Mouse (Mus musculus): ENCODE data around the gene Shc1. TPM values are rescaled to one million over a fixed set of nuclear protein-coding genes. Genes with fewer than 3 reads are reported as not detected.
"Not testable (repeated sequence)": the region's sequence is repeated elsewhere in the genome, so short reads cannot be mapped to it uniquely, and the experiment has no call there.

The Shc1 gene
- polyA plus RNA-seq, 1 experiment from 2014 or later = 24.4 TPM

- peak overlapping the region; percentile 61 for H3K4me2 ChIP-seq
- H3K9ac ChIP-seq = peak overlapping the region; percentile 72
- 10% methylated on average over 21 of the region's 22 CpGs for WGBS
- H3K4me1 ChIP-seq (replicated peaks) = peaks cover 40% of the 10 kb centered on the region
- H3K36me3 ChIP-seq = peaks cover 13% of the 10 kb centered on the region
- no peak for ATAC-seq (ENCODE audit: low FRiP score)
- no peaks in the 10 kb centered on the region for H3K27me3 ChIP-seq
- no peaks in the 10 kb centered on the region for H3K9me3 ChIP-seq
- peak overlapping the region; percentile 38 for H3K4me3 ChIP-seq
- H3K27ac ChIP-seq = peak overlapping the region; percentile 73
Measured at GRCm38 (mm10) chr3:89421810-89422473, 3.7 kb downstream of the Shc1 start.

DNA sequence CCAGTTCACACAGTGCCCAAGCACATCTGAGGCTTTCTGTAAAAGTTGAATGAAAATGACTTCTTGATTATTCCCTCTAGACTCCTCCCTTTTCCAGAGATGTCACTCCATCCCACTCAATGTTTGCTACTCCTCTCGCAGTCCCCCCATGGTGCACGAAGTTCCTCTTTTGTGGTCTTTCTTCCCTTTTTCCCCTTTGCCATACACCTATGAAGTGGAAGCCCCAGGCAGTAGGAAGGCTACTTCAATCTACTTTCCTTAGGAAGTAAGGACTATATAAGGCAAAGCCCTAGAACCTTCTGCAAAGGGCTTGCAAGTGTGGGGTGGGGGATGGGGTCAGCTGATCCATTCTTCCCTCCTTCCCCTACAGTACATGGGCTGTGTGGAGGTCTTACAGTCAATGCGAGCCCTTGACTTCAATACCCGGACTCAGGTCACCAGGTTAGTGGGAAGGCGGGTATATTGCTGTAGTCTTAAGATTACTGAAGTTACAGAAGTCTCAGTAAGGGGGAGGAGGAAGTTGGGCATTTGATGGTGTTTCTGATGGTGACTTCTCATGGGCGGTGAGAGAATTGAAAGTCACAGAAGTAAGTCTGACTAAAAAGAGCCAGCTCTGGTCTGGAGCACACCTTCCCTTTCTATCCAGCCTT is 4.4 kb downstream of the Shc1 start:
- ATAC-seq (ENCODE audit: low FRiP score) = no peak
- Histone ChIP-seq H3K9me3 (no peaks in the 10 kb centered on the region), H3K9ac (peak overlapping the region; percentile 72; the same call in 1 of the 2 replicates), H3K27ac (no peak overlapping the region), H3K4me1 (replicated peaks) (peaks cover 34% of the 10 kb centered on the region), H3K27me3 (no peaks in the 10 kb centered on the region), H3K36me3 (peaks cover 19% of the 10 kb centered on the region), H3K4me3 (peak overlapping the region; percentile 38), H3K4me2 (peak overlapping the region; percentile 61)
- 61% methylated on average over 6 of the region's 6 CpGs for WGBS

DNA sequence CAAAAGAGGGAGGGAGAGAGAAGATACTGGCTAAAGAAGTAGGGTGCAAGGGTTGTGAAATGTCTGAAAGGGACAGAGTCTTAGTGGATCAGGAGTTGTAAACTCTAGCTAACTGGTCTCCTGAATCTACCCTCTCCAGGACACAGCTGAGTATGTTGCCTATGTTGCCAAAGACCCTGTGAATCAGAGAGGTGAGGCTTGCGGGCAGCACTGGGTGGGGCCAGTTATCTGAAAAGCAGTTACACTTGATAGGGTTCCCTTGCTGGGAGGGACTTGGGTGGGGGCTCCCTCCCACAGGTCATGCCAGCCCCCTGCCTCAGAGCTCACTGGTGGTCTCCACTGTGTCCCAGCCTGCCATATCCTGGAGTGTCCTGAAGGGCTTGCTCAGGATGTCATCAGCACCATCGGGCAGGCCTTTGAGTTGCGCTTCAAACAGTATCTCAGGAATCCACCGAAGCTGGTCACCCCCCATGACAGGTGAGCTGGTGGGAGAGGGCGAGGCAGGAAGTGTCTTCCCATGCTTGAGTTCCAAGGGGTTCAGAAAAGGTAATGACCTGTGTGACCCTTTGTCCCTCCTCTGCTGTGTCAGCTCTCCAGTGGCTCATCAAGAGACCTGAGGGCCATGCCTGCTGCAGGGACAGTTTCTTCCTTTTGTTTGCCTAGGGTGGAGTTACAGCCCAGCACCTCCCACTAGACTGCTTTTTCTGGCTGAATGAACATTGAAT is 6.3 kb downstream of the Shc1 start:
- Histone ChIP-seq H3K36me3 (peaks cover 19% of the 10 kb centered on the region), H3K27ac (no peak overlapping the region), H3K9me3 (no peaks in the 10 kb centered on the region), H3K9ac (no peak overlapping the region), H3K27me3 (no peaks in the 10 kb centered on the region), H3K4me3 (no peak overlapping the region), H3K4me1 (replicated peaks) (peaks cover 26% of the 10 kb centered on the region), H3K4me2 (no peak overlapping the region)
- ATAC-seq (ENCODE audit: low FRiP score) = no peak
- WGBS = 88% methylated on average over 5 of the region's 5 CpGs

DNA sequence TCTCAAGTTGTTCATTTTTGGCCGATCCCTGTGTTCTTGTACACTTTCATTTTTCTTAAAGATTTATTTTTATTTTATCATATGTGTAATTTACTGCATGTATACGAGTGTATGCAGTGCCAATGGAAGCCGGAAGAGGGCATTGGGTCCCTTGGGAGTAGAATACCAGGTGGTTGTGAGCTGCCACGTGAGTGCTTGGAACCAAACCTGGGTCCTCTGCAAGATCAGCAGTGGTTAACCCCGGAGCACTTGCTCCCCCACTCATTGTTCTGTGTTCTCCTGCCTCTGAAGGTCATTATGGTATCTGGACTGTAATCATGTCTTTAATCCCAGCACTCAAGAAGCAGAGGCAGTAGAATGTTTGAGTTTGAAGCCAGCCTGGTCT is 6.9 kb downstream of the Shc1 start:
- Histone ChIP-seq H3K27me3 (no peaks in the 10 kb centered on the region), H3K36me3 (peaks cover 19% of the 10 kb centered on the region), H3K27ac (no peak overlapping the region), H3K4me2 (no peak overlapping the region), H3K9me3 (no peaks in the 10 kb centered on the region), H3K4me3 (no peak overlapping the region), H3K4me1 (replicated peaks) (peaks cover 21% of the 10 kb centered on the region), H3K9ac (no peak overlapping the region)
- 89% methylated on average over 5 of the region's 5 CpGs for WGBS
- ATAC-seq (ENCODE audit: low FRiP score) = no peak

GRCm38 (mm10) chr3:89425876-89426275 is 7.6 kb downstream of the Shc1 start:
- H3K27ac ChIP-seq = no peak overlapping the region
- H3K4me1 ChIP-seq (replicated peaks) = peaks cover 22% of the 10 kb centered on the region
- peaks cover 19% of the 10 kb centered on the region for H3K36me3 ChIP-seq
- no peak overlapping the region for H3K9ac ChIP-seq
- no peaks in the 10 kb centered on the region for H3K27me3 ChIP-seq
- ATAC-seq (ENCODE audit: low FRiP score) = no peak
- no peak overlapping the region for H3K4me2 ChIP-seq
- H3K4me3 ChIP-seq = no peak overlapping the region
- H3K9me3 ChIP-seq = no peaks in the 10 kb centered on the region
- 86% methylated on average over 4 of the region's 4 CpGs for WGBS

GRCm38 (mm10) chr3:89429021-89429420 is 10.8 kb downstream of the Shc1 start:
- not testable (repeated sequence) for H3K9me3 ChIP-seq; H3K4me2 ChIP-seq; H3K27ac ChIP-seq; ATAC-seq (ENCODE audit: low FRiP score); H3K27me3 ChIP-seq; H3K4me3 ChIP-seq; H3K9ac ChIP-seq
- Histone ChIP-seq H3K4me1 (replicated peaks) (peaks cover 20% of the 10 kb centered on the region), H3K36me3 (peaks cover 38% of the 10 kb centered on the region)
- 95% methylated on average over 7 of the region's 7 CpGs for WGBS

GRCm38 (mm10) chr3:89430171-89431159 is 12.2 kb downstream of the Shc1 start, which contains the start of gene Pygo2:
TSS of gene Pygo2 (plus strand) at chr3:89430214.
- Histone ChIP-seq H3K4me1 (replicated peaks) (peaks cover 26% of the 10 kb centered on the region), H3K9ac (peak within 1 kb of the TSS; percentile 97), H3K9me3 (no peaks in the 10 kb centered on the region), H3K27ac (peak within 1 kb of the TSS; percentile 93), H3K4me3 (peak within 1 kb of the TSS; percentile 97), H3K36me3 (peaks cover 43% of the 10 kb centered on the region), H3K27me3 (no peaks in the 10 kb centered on the region), H3K4me2 (peak within 1 kb of the TSS; percentile 87)
- WGBS = 3% methylated on average over 63 of the region's 68 CpGs
- peak; percentile 98 for ATAC-seq (ENCODE audit: low FRiP score)

DNA sequence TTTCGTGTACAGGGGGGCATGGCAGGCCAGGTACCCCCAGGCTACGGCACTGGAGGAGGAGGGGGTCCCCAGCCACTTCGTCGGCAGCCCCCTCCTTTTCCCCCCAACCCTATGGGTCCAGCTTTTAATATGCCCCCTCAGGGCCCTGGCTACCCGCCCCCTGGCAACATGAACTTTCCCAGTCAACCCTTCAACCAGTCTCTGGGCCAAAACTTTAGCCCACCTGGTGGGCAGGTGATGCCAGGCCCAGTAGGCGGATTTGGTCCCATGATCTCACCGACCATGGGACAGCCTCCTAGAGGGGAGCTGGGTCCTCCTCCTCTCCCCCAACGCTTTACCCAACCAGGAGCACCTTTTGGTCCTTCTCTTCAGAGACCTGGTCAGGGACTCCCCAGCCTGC is 14.4 kb downstream of the Shc1 start:
- no peaks in the 10 kb centered on the region for H3K27me3 ChIP-seq
- no peak overlapping the region for H3K4me2 ChIP-seq
- H3K36me3 ChIP-seq = peaks cover 29% of the 10 kb centered on the region
- no peaks in the 10 kb centered on the region for H3K9me3 ChIP-seq
- no peak overlapping the region for H3K4me3 ChIP-seq
- no peak overlapping the region for H3K9ac ChIP-seq
- no peak for ATAC-seq (ENCODE audit: low FRiP score)
- H3K4me1 ChIP-seq (replicated peaks) = peaks cover 41% of the 10 kb centered on the region
- H3K27ac ChIP-seq = no peak overlapping the region
- 91% methylated on average over 8 of the region's 8 CpGs for WGBS

GRCm38 (mm10) chr3:89434532-89434931 is 16.3 kb downstream of the Shc1 start:
- no peaks in the 10 kb centered on the region for H3K9me3 ChIP-seq
- H3K27me3 ChIP-seq = no peaks in the 10 kb centered on the region
- H3K36me3 ChIP-seq = peaks cover 29% of the 10 kb centered on the region
- ATAC-seq (ENCODE audit: low FRiP score) = no peak
- no peak overlapping the region for H3K4me3 ChIP-seq
- H3K9ac ChIP-seq = no peak overlapping the region
- peaks cover 44% of the 10 kb centered on the region for H3K4me1 ChIP-seq (replicated peaks)
- 85% methylated on average over 11 of the region's 11 CpGs for WGBS
- no peak overlapping the region for H3K27ac ChIP-seq
- no peak overlapping the region for H3K4me2 ChIP-seq

- Histone ChIP-seq H3K36me3 (peaks cover 29% of the 10 kb centered on the region), H3K27ac (no peak overlapping the region; the same call in 1 of the 2 replicates), H3K9ac (no peak overlapping the region), H3K4me3 (no peak overlapping the region), H3K27me3 (no peaks in the 10 kb centered on the region), H3K9me3 (no peaks in the 10 kb centered on the region), H3K4me1 (replicated peaks) (peaks cover 44% of the 10 kb centered on the region), H3K4me2 (no peak overlapping the region)
- no peak for ATAC-seq (ENCODE audit: low FRiP score)
- WGBS = 69% methylated on average over 7 of the region's 7 CpGs
Measured at GRCm38 (mm10) chr3:89435041-89435440, 16.8 kb downstream of the Shc1 start.

DNA sequence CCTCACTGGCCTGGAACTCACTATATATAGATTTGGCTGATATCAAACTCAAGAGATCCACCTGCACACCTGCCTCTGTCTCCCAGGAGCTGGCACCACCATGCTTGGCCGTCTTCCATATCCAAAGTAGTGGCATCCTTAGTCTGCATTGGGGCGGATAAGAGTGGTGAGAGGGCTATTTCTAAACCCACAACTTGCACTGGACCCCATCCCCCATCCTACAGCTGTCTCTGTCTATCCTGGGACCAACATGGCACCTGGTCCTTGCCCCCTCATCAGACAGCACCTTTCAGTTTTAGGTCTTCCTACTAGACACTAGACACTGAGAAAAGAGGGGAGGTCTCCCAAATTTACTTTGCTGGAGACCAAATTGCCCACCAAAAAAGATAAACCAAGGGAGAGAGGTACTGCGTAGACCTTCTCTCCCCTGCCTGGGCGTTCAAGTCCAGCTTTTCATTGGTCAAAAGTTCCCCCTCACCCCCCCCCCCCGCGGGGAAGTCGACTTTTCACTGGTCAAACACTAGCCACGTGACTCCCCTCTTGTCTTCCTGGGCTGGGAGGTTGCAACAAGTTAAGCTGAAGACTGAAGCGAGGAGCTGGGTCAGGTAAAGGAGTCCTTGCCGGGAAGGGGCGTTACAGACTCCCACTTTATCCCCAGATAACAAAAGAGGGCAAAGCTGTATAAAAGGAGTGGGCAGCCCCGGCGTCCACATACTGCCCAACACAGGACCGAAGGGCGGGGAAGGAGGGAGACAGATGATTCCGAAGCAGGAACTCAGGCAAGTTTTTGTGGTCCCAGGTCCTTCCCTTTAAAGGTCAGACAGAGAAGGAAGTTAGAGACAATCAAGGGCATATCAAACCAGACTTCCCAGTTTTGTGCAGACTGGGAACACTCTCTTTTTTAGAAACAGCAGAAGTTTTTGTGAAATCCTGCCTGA is 18.2 kb downstream of the Shc1 start, which contains the start of gene Pbxip1:
TSS of gene Pbxip1 (plus strand) at position 531 of the 938 bp plus-strand sequence.
- H3K27me3 ChIP-seq = no peaks in the 10 kb centered on the region
- H3K4me3 ChIP-seq = peak within 1 kb of the TSS; percentile 34
- peak within 1 kb of the TSS; percentile 46 for H3K4me2 ChIP-seq
- peaks cover 34% of the 10 kb centered on the region for H3K4me1 ChIP-seq (replicated peaks)
- 5% methylated on average over 16 of the region's 16 CpGs for WGBS
- H3K9me3 ChIP-seq = no peaks in the 10 kb centered on the region
- peaks cover 29% of the 10 kb centered on the region for H3K36me3 ChIP-seq
- H3K27ac ChIP-seq = no peak within 1 kb of the TSS; the same call in 1 of the 2 replicates
- H3K9ac ChIP-seq = peak within 1 kb of the TSS; percentile 51; the same call in 1 of the 2 replicates
- ATAC-seq (ENCODE audit: low FRiP score) = peak; percentile 64
